Mouse (Mus musculus) limb, embryonic 14.5 days (tissue): ENCODE data around the gene Ell3. TPM values are rescaled to one million over a fixed set of nuclear protein-coding genes. Genes with fewer than 3 reads are reported as not detected.

Source experiments
- ATAC-seq: fragments of 200-750 bp; cut with Nextera tagmentation; 2 replicates; pipeline ENCODE4 v1.8.0; 2017; ENCODE audit warnings: low read depth, moderate number of reproducible peaks, moderate TSS enrichment; ENCODE audit not compliant: low FRiP score
- DNase-seq: peaks from one replicate; pipeline ENCODE4 v3.0.0-alpha.2; 2015; ENCODE audit warnings: low spot score
- H3K27ac ChIP-seq: fragments of 300-500 bp; sonication (generic); replicated peaks from 2 replicates; pipeline ENCODE4 v1.5.1; 2014; ENCODE audit warnings: low read depth, mild to moderate bottlenecking, low read length, moderate library complexity, mixed read lengths
- H3K27me3 ChIP-seq: fragments of 300-500 bp; sonication (generic); 2 replicates; pipeline ENCODE4 v1.6.1; 2014; ENCODE audit warnings: low read length, mixed read lengths; ENCODE audit not compliant: control insufficient read depth, insufficient read depth
- H3K36me3 ChIP-seq: fragments of 300-500 bp; sonication (generic); 2 replicates; pipeline ENCODE4 v1.6.1; 2014; ENCODE audit warnings: mild to moderate bottlenecking, low read length, moderate library complexity, mixed read lengths; ENCODE audit not compliant: control insufficient read depth, insufficient read depth
- H3K4me1 ChIP-seq: fragments of 300-500 bp; sonication (generic); 2 replicates; pipeline ENCODE4 v1.6.1; 2014; ENCODE audit warnings: antibody characterized with exemption, low read length, mixed read lengths; ENCODE audit not compliant: control insufficient read depth, insufficient read depth
- H3K4me2 ChIP-seq: fragments of 300-500 bp; sonication (generic); replicated peaks from 2 replicates; pipeline ENCODE4 v1.6.1; 2014; ENCODE audit warnings: low read depth, mild to moderate bottlenecking, low read length, moderate library complexity; ENCODE audit not compliant: severe bottlenecking
- H3K4me3 ChIP-seq: fragments of 300-500 bp; sonication (generic); replicated peaks from 2 replicates; pipeline ENCODE4 v1.5.1; 2014; ENCODE audit warnings: low read length
- H3K9ac ChIP-seq: fragments of 300-500 bp; sonication (generic); 2 replicates; pipeline ENCODE4 v1.6.1; 2014; ENCODE audit warnings: mild to moderate bottlenecking, low read depth, low read length, moderate library complexity; ENCODE audit not compliant: severe bottlenecking
- H3K9me3 ChIP-seq: fragments of 300-500 bp; sonication (generic); 2 replicates; pipeline ENCODE4 v1.6.1; 2016; ENCODE audit warnings: low read length; ENCODE audit not compliant: control insufficient read depth
- POLR2A ChIP-seq: fragments of 200-500 bp; IDR thresholded peaks from 2 replicates; pipeline ENCODE4 v1.8.0; 2012; ENCODE audit warnings: inconsistent platforms, mild to moderate bottlenecking, moderate library complexity, borderline replicate concordance; ENCODE audit not compliant: insufficient read depth, insufficient read length; ENCODE audit errors: extremely low read depth
- WGBS: fragments of 180-500 bp; shearing (Covaris S2); extraction: QIAGEN DNeasy Blood & Tissue Kit; methylation state at CpG from one replicate; pipeline ENCODE4 v1.1.7; 2014; 5-methylcytosine and 5-hydroxymethylcytosine counted together
- polyA plus RNA-seq, 2 experiments: library from polyadenylated mRNA; depleted of rRNA in 1 of 2; stranded (reverse) in 1 of 2; unstranded in 1 of 2; fragments of >200 nt; fragmentation: Nextera tagmentation in 1 of 2; extraction: Ambion mirVana in 1 of 2; gene quantifications; 2 replicates each; pipeline versions ENCODE4 v1.2.1 to v1.2.3; 2012 to 2014

Gene Ell3
- polyA plus RNA-seq, 2 experiments = 4.8 to 6.3 TPM

DNA sequence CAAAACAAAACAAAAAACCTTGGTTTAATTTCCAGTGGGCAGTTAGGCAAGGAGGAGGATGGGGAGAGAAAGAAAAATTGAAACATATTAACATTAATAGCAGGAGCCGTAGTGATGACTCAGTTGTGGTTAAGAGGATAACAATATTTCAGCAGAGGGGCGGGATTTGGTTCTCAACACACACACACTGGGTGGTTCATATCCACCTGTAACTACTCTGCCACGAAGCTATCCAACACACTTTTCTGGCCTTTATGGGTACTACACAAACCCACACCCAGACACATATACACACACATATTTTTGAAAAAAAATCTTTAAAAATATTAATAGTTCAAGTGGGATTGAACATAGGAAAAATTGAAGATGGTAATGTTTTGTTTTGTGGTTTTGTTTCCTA lies 2.9 kb upstream of the Ell3 start:
- Histone ChIP-seq H3K9ac (no peak overlapping the region), H3K27me3 (no peaks in the 10 kb centered on the region), H3K9me3 (no peaks in the 10 kb centered on the region), H3K4me3 (no peak overlapping the region), H3K4me2 (no peak overlapping the region), H3K27ac (no peak overlapping the region), H3K36me3 (peaks cover 13% of the 10 kb centered on the region; the same call in 1 of the 2 replicates), H3K4me1 (peaks cover 17% of the 10 kb centered on the region)
- TF ChIP-seq POLR2A = no peak
- ATAC-seq (no peak), DNase-seq (no peak)
- 90% methylated on average over 3 of the region's 3 CpGs for WGBS

DNA sequence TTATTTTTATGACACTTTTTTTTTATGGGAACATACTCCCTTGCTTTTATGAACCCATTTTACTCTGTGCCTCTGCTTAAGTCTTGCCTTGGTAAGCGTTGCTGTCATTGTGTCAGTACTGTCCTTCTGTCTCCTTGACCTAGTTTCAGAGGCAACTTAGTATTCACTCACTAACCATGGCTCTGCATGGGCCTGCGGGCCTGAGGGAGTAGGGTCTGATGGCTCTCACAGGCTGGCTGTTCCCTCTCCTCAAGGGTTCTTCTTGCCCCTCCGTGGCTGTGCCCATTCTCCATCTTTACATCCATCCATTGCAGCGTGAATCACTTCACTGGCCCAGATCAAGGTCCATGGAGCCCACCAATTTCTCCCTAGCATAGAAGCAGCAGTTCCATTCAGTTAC lies 2.4 kb upstream of the Ell3 start:
- H3K4me1 ChIP-seq = peaks cover 22% of the 10 kb centered on the region
- no peaks in the 10 kb centered on the region for H3K27me3 ChIP-seq
- TF ChIP-seq POLR2A = no peak
- no peak overlapping the region for H3K4me3 ChIP-seq
- peaks cover 11% of the 10 kb centered on the region; the same call in 1 of the 2 replicates for H3K36me3 ChIP-seq
- ATAC-seq = no peak
- 68% methylated on average over 4 of the region's 4 CpGs for WGBS
- no peaks in the 10 kb centered on the region for H3K9me3 ChIP-seq
- no peak for DNase-seq
- H3K27ac ChIP-seq = no peak overlapping the region
- H3K9ac ChIP-seq = no peak overlapping the region
- no peak overlapping the region for H3K4me2 ChIP-seq

DNA sequence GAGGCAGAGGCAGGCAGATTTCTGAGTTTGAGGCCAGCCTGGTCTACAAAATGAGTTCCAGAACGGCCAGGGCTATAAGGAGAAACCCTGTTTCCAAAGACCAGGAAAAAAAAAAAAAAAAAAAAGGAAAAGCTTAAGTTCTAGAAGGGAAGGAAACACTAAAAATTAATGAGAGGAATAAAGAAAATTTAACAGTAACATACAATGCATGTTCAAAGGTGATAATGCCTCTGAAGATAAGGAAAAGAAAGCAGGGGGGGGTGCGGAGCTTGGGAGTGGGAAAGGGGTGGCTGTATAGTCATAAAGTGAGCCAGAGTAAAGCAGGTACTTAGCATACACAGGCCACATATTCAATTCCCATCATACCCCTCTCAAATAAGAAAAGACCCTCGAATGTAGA lies 1.0 kb upstream of the Ell3 start:
- ATAC-seq (no peak), DNase-seq (no peak)
- H3K4me1 ChIP-seq = peaks cover 12% of the 10 kb centered on the region
- TF ChIP-seq POLR2A = no peak
- 80% methylated on average over 3 of the region's 3 CpGs for WGBS
- 0 out of 2 replicates have a peak, but pooled peaks cover 1% of the 10 kb centered on the region for H3K36me3 ChIP-seq
- no peaks in the 10 kb centered on the region for H3K9me3 ChIP-seq
- no peak overlapping the region for H3K4me3 ChIP-seq
- H3K9ac ChIP-seq = no peak overlapping the region
- no peak overlapping the region for H3K27ac ChIP-seq
- no peak overlapping the region for H3K4me2 ChIP-seq
- H3K27me3 ChIP-seq = no peaks in the 10 kb centered on the region

DNA sequence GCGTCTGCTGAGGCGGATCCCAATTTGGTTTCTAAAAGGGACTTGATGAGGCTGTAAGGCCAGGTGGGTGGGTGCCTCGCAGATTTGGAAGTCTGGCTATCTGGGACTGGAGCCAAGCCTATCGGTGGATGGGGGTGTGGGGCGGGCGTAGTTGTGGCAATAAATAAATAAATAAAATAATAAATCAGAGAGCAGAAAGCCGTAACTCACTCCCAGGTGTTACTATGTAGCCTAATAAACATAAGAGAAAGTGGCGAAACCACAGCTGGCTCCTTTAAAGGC lies 1.1 kb downstream of the Ell3 start:
- 2% methylated on average over 8 of the region's 8 CpGs for WGBS
- H3K4me1 ChIP-seq = peaks cover 12% of the 10 kb centered on the region; the same call in 1 of the 2 replicates
- no peak overlapping the region for H3K27ac ChIP-seq
- H3K4me3 ChIP-seq = peak overlapping the region; percentile 49
- peaks cover 18% of the 10 kb centered on the region for H3K36me3 ChIP-seq
- no peak for ATAC-seq
- no peaks in the 10 kb centered on the region for H3K9me3 ChIP-seq
- TF ChIP-seq POLR2A = no peak
- no peak for DNase-seq
- no peaks in the 10 kb centered on the region for H3K27me3 ChIP-seq
- peak overlapping the region; percentile 53 for H3K9ac ChIP-seq
- H3K4me2 ChIP-seq = peak overlapping the region; percentile 89

DNA sequence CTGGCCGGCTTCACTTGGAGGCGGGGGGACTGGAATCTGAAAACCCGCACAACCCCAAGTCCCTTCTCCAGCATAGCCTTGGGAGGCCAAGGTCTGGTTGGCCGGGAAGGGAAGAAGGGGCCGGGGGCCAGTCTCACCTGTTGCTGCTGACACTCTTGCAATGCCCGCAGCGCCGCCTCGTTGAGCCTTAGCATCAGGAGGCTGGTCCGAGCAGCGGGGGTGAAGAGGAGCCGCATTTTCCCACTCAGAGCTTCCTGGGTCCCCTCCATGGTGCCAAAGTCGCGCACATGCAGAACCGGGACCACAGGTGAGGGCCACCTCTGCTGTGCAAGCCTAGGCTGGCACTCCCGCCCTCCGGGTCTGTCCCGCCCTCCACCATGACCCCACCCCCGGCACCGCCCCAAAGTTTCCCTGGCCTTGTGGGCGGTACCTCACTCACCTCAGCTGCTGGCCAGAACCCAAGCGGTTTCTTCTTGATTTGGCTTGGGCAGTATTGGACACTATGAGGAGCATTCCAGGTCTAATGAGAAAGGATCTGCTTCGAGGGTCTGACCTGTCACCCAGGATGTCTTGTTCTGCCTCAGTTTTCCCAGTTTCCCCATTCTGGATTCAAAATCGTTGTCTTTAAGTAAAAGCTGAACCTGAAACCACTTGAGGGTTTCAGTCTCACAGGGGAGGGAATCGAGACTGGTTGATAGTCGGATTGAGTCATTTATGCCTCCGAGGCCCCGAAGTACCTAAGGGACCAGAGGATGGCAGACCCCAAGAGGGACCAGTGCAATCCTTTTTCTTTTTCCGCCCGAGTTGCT lies 1.6 kb downstream of the Ell3 start:
- whole genome bisulfite sequencing = 2% methylated on average over 27 of the region's 30 CpGs

DNA sequence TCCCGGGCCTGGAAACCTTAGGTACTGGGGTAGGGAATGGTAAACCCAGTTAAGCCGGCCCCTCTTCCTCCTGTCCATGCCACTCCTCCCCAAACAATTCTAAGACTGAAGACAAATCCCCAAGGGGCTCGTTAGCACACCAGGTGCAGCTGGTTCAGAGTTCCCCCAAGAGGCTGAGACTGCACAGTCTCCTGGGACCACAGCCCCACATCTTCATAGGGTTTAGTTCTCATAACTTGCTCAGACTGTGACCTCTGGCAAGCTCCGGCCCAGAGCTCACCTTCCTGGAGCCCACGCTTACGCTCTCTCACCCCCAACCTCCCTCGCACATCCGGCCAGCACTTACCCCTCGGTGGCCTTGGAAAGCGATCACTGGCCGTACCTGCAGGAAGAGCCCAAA lies 2.3 kb downstream of the Ell3 start:
- peaks cover 30% of the 10 kb centered on the region for H3K36me3 ChIP-seq
- TF ChIP-seq POLR2A = no peak
- no peak for ATAC-seq

More for the DNA sequence above, 1.6 kb downstream of the Ell3 start:
- Histone ChIP-seq H3K4me3 (peak overlapping the region; percentile 49), H3K36me3 (peaks cover 23% of the 10 kb centered on the region), H3K27me3 (no peaks in the 10 kb centered on the region), H3K4me2 (peak overlapping the region; percentile 89), H3K9ac (peak overlapping the region; percentile 53), H3K27ac (no peak overlapping the region), H3K4me1 (peaks cover 12% of the 10 kb centered on the region; the same call in 1 of the 2 replicates), H3K9me3 (no peaks in the 10 kb centered on the region)
- ATAC-seq (peak; percentile 58), DNase-seq (no peak)
- no peak for TF ChIP-seq POLR2A

More for the DNA sequence above, 2.3 kb downstream of the Ell3 start:
- H3K27me3 ChIP-seq = no peaks in the 10 kb centered on the region
- peaks cover 12% of the 10 kb centered on the region; the same call in 1 of the 2 replicates for H3K4me1 ChIP-seq
- H3K4me2 ChIP-seq = peak overlapping the region; percentile 89
- H3K4me3 ChIP-seq = peak overlapping the region; percentile 49
- H3K27ac ChIP-seq = no peak overlapping the region
- no peaks in the 10 kb centered on the region for H3K9me3 ChIP-seq
- 7% methylated on average over 11 of the region's 11 CpGs for WGBS
- no peak for DNase-seq
- H3K9ac ChIP-seq = peak overlapping the region; percentile 53
